Mouse (Mus musculus) intestine, embryonic 14.5 days (tissue): ENCODE results near the gene Phf23. TPM values are rescaled to one million over a fixed set of nuclear protein-coding genes. Genes with fewer than 3 reads are reported as not detected.

Experiments
- ATAC-seq: fragments of 200-750 bp; cut with Nextera tagmentation; replicated peaks from 2 replicates; pipeline ENCODE4 v1.8.0; 2017; ENCODE audit warnings: low read depth, moderate number of reproducible peaks, moderate TSS enrichment, moderate library complexity; ENCODE audit not compliant: low FRiP score, low TSS enrichment
- DNase-seq: peaks from one replicate; pipeline ENCODE4 v3.0.0-alpha.2; 2018; ENCODE audit warnings: low spot score
- H3K27ac ChIP-seq: fragments of 300-500 bp; sonication (generic); 2 replicates; pipeline ENCODE4 v1.5.1; 2014; ENCODE audit warnings: low read depth, mild to moderate bottlenecking, control low read depth
- H3K27me3 ChIP-seq: fragments of 300-500 bp; sonication (generic); replicated peaks from 2 replicates; pipeline ENCODE4 v1.6.1; 2014; ENCODE audit warnings: low read length, control low read depth; ENCODE audit not compliant: control insufficient read depth, insufficient read depth
- H3K36me3 ChIP-seq: fragments of 300-500 bp; sonication (generic); 2 replicates; pipeline ENCODE4 v1.6.1; 2014; ENCODE audit warnings: low read length, control low read depth; ENCODE audit not compliant: control insufficient read depth, insufficient read depth
- H3K4me1 ChIP-seq: fragments of 300-500 bp; sonication (generic); replicated peaks from 2 replicates; pipeline ENCODE4 v1.6.1; 2014; ENCODE audit warnings: low read length, control low read depth, mixed read lengths; ENCODE audit not compliant: control insufficient read depth, insufficient read depth
- H3K4me2 ChIP-seq: fragments of 300-500 bp; sonication (generic); 2 replicates; pipeline ENCODE4 v1.6.1; 2014; ENCODE audit warnings: low read length
- H3K4me3 ChIP-seq: fragments of 300-500 bp; sonication (generic); 2 replicates; pipeline ENCODE4 v1.5.1; 2014; ENCODE audit warnings: low read depth, low read length, control low read depth, mixed read lengths
- H3K9ac ChIP-seq: fragments of 300-500 bp; sonication (generic); 2 replicates; pipeline ENCODE4 v1.6.1; 2014; ENCODE audit warnings: mild to moderate bottlenecking, low read length
- H3K9me3 ChIP-seq: fragments of 300-500 bp; sonication (generic); 2 replicates; pipeline ENCODE4 v1.6.1; 2016; ENCODE audit warnings: low read length, control low read depth; ENCODE audit not compliant: control insufficient read depth
- WGBS: fragments of 180-500 bp; shearing (Covaris S2); extraction: QIAGEN DNeasy Blood & Tissue Kit; methylation state at CpG from one replicate; pipeline ENCODE4 v1.1.7; 2014; 5-methylcytosine and 5-hydroxymethylcytosine counted together
- polyA plus RNA-seq: library from polyadenylated mRNA; unstranded; fragments of >200 nt; fragmentation: Nextera tagmentation; extraction: Ambion mirVana; gene quantifications from 2 replicates; pipeline ENCODE4 v1.2.1, GENCODE M21; 2014

The Phf23 gene
- polyA plus RNA-seq, 1 experiment from 2014 or later = 37.6 TPM

DNA sequence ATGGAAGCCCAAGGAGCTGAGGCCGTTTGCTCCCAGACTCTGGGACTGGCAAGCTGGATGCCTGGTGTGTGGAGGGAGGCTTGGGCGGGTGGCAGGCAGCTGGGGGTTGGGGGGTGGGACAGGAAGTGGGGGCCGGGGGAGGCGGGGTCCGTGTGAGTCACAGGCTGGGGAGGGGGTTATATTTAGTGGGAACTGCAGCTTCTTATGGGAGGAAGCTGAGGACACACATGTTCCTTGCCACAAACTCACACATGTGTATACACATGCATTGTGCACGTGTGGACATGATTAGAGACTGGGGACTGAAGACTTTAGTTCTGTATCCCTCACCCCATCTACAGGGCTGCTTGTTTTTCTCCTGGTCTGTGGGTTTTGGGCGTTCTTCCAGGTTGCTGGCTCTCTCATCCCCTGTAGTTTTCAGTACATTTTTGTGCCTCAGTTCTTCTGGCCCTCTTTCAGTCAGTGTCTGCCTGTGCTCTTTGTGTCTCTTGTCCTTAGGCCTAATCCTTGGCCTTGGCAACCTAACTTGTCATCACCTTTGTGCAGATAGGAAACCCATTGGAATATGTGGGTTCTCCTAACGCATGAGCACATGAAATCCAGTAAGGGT, 24.6 kb downstream of the Phf23 start:
- ATAC-seq (no peak), DNase-seq (no peak)
- H3K4me2 ChIP-seq = peak overlapping the region; percentile 56
- H3K4me3 ChIP-seq = peak overlapping the region; percentile 61
- H3K9ac ChIP-seq = no peak overlapping the region
- H3K36me3 ChIP-seq = no peaks in the 10 kb centered on the region
- H3K27ac ChIP-seq = peak overlapping the region; percentile 71
- 9% methylated on average over 8 of the region's 8 CpGs for WGBS
- peaks cover 58% of the 10 kb centered on the region for H3K4me1 ChIP-seq
- no peaks in the 10 kb centered on the region for H3K9me3 ChIP-seq
- H3K27me3 ChIP-seq = no peaks in the 10 kb centered on the region

DNA sequence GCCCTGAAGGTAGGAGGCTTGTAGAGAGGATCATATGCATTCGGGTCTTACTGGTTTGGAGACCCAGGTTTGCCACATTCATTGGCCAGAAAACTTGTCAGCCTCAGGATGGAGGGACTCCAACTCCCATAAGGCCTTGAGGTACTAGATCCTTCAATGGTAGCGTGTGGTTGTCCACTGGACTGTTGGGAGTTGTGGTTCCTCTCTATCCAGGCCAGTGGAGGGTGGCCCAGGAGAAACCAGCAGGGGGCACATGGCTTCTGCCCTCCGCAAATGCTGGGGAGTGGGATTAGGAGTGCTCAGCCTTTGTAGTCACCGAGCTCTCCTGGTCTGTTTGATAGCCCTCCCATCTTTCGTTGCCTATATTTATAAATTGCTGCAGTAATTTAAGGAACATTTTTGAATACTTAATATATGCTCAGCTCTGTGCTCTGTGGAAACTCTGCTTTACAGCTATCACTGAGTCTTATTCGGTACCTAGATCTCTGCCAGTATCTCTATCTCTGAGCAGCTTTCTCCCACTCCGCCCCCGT, 25.2 kb downstream of the Phf23 start:
- DNase-seq = peak; percentile 74
- Histone ChIP-seq H3K4me1 (peaks cover 63% of the 10 kb centered on the region), H3K27ac (peak overlapping the region; percentile 71), H3K9me3 (no peaks in the 10 kb centered on the region), H3K27me3 (no peaks in the 10 kb centered on the region), H3K36me3 (no peaks in the 10 kb centered on the region), H3K4me3 (peak overlapping the region; percentile 61), H3K9ac (0 out of 2 replicates have a peak overlapping the region, but pooled peaks have one; percentile 27), H3K4me2 (peak overlapping the region; percentile 56)
- ATAC-seq = peak; percentile 75
- WGBS = 0% methylated on average over 8 of the region's 8 CpGs

DNA sequence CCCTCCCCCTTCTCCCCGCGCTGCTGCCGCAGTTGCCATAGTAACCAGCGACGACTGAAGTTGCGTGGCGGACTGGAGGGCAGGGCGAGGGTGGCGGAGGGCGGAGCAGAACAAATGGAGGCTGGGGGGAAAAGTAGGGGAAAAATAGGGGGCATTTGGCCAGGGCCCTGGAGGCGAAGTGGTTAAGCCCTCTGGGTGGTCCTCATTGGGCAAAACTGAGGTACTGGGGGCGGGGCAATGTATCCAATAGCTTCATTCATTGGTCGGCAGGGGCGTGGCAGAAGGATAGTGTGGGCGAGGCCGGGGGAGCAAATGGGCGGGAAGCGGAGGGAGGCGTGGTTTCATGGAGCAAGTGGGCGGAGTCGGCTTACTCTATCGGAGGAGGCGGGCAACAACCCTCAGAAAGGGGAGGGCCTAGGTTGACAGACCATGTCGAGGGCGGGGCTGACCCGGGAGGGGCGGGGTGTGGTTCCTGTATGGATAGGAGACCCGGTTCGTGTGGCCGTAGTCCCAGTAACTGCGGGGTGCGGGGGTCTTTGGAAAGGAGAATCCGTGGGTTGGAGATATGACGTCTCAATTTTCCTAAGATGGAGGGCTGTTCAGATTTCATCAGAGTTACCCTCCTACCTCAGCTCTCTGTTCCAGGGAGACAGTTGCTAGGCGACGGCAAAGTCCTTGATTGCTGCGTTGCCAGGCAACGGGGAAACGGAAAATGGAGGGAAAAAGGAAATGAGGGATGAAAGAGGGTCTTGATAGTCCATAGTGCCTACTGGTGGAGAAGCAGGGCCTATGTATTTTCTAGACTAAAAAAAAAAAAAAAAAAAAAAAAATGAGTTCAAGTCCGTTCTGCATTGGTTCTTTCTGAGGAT, 25.9 kb downstream of the Phf23 start:
- Histone ChIP-seq H3K36me3 (no peaks in the 10 kb centered on the region), H3K4me3 (peak overlapping the region; percentile 61), H3K27ac (peak overlapping the region; percentile 71), H3K4me1 (peaks cover 70% of the 10 kb centered on the region), H3K27me3 (no peaks in the 10 kb centered on the region), H3K9me3 (no peaks in the 10 kb centered on the region), H3K9ac (no peak overlapping the region), H3K4me2 (peak overlapping the region; percentile 56)
- ATAC-seq (peak; percentile 68), DNase-seq (peak; percentile 99)
- WGBS = 2% methylated on average over 40 of the region's 40 CpGs

DNA sequence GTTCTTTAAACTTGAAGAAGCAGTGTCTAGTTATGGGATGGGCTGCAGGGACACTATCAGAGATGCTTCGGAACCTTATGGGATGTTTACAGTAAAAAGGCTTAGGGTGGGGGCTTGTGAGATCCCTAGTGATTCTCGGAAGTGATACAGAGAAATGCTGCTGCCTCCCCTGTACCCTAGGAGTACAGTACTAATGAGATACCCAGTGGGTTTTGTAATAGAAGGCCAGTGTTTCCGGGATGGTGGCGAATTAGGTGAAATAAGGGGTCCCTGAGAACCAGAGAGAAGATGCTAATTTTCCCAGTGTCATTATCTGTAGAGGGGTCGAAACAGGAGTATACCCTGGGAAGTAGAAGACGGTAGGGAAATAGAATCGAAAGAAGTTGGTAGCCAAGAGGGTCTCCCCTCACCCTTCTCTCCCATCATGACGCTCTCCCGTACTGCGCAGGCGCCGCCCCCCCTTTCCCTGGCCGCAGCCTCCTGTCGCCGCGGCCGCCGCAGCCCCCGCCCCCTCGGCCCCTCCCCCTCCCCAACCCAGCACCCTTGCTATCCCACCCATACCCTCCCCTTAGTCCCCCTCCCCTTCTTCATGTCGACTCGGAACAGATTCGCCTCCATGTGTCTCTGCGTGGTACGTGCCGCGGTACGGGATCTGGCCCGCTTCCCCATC, 28.0 kb downstream of the Phf23 start:
- H3K27me3 ChIP-seq = no peaks in the 10 kb centered on the region
- 4% methylated on average over 25 of the region's 29 CpGs for WGBS
- H3K4me1 ChIP-seq = peaks cover 81% of the 10 kb centered on the region
- H3K9me3 ChIP-seq = no peaks in the 10 kb centered on the region
- H3K4me2 ChIP-seq = peak overlapping the region; percentile 59
- ATAC-seq (no peak), DNase-seq (no peak)
- H3K4me3 ChIP-seq = peak overlapping the region; percentile 34
- no peaks in the 10 kb centered on the region for H3K36me3 ChIP-seq
- peak overlapping the region; percentile 30 for H3K9ac ChIP-seq
- H3K27ac ChIP-seq = no peak overlapping the region

DNA sequence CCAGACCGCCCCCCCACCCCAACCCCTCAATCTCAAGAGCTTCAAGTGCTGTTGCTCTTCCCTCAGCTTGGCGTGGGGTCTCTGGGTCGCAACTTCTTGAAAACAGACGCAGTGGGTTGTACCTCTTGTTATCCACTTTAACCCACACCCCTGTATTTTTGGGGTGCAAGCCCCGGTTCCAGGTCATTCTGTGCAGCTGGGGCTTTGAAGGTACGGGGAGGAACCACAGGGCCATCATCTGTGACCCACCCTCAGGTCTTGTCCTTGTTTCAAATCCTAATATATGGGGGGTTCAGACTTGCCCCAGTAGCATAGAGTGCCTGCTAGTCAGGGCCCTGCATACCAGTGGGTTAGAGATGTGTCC, 28.6 kb downstream of the Phf23 start:
- WGBS = 19% methylated on average over 6 of the region's 6 CpGs
- no peak for ATAC-seq
- Histone ChIP-seq H3K9ac (peak overlapping the region; percentile 30), H3K36me3 (no peaks in the 10 kb centered on the region), H3K27me3 (no peaks in the 10 kb centered on the region), H3K4me3 (peak overlapping the region; percentile 34), H3K9me3 (no peaks in the 10 kb centered on the region), H3K4me2 (peak overlapping the region; percentile 59), H3K4me1 (peaks cover 79% of the 10 kb centered on the region), H3K27ac (no peak overlapping the region)
- DNase-seq = no peak

DNA sequence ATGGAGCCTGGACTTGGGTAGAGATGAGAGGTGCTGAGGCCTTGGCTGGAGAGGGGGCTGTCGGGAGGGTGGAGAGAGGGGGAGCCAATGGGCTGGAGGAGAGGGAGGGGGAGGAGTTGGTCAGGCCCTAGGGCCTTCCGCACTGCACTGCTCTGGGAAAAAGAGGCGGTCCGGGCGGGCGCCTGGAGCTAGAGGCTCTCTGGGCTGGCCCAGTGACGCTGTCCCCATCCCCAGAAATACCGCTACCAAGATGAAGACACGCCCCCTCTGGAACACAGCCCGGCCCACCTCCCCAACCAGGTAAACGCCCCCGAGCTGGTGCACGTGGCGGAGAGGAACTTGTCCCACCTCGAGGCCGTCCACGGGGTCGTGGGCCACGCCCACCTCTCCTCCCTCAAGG, 31.1 kb downstream of the Phf23 start:
- Histone ChIP-seq H3K27ac (peak overlapping the region; percentile 68), H3K9me3 (no peaks in the 10 kb centered on the region), H3K4me3 (peak overlapping the region; percentile 22), H3K36me3 (peaks cover 11% of the 10 kb centered on the region), H3K4me1 (peaks cover 72% of the 10 kb centered on the region), H3K27me3 (no peaks in the 10 kb centered on the region), H3K4me2 (peak overlapping the region; percentile 59), H3K9ac (no peak overlapping the region)
- DNase-seq = peak; percentile 64
- ATAC-seq = peak; percentile 50
- 2% methylated on average over 19 of the region's 19 CpGs for WGBS

DNA sequence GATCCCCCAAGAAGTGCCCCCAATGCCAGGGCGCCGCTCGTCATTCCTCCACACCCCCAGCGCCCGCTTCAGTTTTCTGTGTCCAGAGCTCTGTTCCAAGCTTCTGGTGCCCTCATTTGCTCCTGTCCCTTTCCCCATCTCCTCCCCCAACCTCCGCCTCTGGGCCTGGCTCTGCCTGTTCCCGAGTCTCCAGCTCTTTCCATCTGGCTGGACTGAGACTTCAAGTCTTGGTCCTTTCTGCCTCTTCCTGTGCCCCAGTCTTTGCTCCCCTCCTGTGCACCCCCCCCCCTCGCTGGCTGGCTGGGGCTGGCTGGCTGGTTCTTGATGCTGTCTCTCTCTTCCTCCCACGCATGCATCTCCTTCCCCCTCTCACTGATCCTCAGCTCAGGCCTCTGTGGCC, 31.8 kb downstream of the Phf23 start:
- H3K36me3 ChIP-seq = peaks cover 18% of the 10 kb centered on the region
- no peaks in the 10 kb centered on the region for H3K27me3 ChIP-seq
- 35% methylated on average over 9 of the region's 9 CpGs for WGBS
- DNase-seq (no peak), ATAC-seq (no peak)
- H3K9ac ChIP-seq = 0 out of 2 replicates have a peak overlapping the region, but pooled peaks have one; percentile 13
- peak overlapping the region; percentile 68 for H3K27ac ChIP-seq
- H3K4me2 ChIP-seq = peak overlapping the region; percentile 59
- H3K4me1 ChIP-seq = peaks cover 65% of the 10 kb centered on the region
- no peaks in the 10 kb centered on the region for H3K9me3 ChIP-seq
- peak overlapping the region; percentile 22; the same call in 1 of the 2 replicates for H3K4me3 ChIP-seq

DNA sequence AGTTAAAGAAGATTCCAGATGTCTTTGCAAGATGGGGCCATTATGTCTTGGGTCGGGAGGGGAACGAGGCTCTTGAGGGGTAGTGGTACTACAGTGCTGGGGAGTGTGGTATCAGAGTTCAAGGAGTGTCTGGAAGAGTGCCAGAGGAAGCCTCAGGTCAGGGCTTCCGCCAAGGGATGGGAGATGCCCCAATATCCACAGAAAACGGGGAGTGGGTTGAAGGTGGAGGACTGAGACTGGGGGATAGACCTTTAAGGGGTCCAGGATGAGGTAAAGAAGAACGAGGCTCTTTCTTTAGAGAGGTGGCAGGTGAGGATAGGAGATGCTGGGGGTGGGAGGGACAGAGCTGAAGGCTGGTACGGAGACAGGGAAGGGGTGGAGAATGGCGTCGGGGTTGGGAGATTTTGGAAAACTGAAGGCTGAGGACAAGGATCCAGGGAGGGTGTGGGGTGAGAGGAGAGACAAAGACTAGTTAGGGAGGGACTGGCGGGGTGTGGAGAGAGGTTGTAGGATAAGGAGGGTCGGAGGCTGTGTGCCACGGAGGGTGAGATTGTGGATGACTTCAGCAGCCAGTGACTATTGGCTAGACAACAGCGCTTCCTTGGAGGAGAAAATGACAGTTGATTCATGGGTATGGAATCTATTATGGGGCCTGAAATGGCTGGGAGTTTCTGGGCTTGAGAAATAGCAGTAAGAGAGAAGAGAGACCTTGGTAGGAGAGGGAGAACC, 33.0 kb downstream of the Phf23 start:
- Histone ChIP-seq H3K36me3 (peaks cover 26% of the 10 kb centered on the region), H3K9ac (no peak overlapping the region), H3K9me3 (no peaks in the 10 kb centered on the region), H3K27me3 (no peaks in the 10 kb centered on the region), H3K27ac (peak overlapping the region; percentile 68), H3K4me3 (peak overlapping the region; percentile 25), H3K4me1 (peaks cover 57% of the 10 kb centered on the region), H3K4me2 (peak overlapping the region; percentile 59)
- DNase-seq (no peak), ATAC-seq (no peak)
- WGBS = 16% methylated on average over 12 of the region's 12 CpGs
